Mouse (Mus musculus) layer of hippocampus, postnatal 10 days (tissue): ENCODE results near the gene Calml4. TPM values are rescaled to one million over a fixed set of nuclear protein-coding genes. Genes with fewer than 3 reads are reported as not detected.
"Not testable (repeated sequence)": the region's sequence is repeated elsewhere in the genome, so short reads cannot be mapped to it uniquely, and the experiment has no call there.

Experiments used
- DNase-seq, 2 experiments: peaks; one replicate each; pipeline ENCODE4 v3.0.0; 2021; ENCODE audit warnings: low spot score in 2 of 2
- total RNA-seq, 2 experiments: library from RNA; stranded (reverse); gene quantifications; 2 replicates each; pipeline ENCODE4 v1.2.3; 2021

Gene Calml4
- total RNA-seq, 2 experiments from 2014 or later = 3.0 to 6.8 TPM

GRCm38 (mm10) chr9:62834906-62835305 is 23.0 kb upstream of the Calml4 start:
- no peak for DNase-seq

- DNase-seq = no peak
Measured at GRCm38 (mm10) chr9:62835705-62836446, 22.0 kb upstream of the Calml4 start.

- DNase-seq = no peak
Measured at GRCm38 (mm10) chr9:62837611-62838010, 20.3 kb upstream of the Calml4 start.

DNA sequence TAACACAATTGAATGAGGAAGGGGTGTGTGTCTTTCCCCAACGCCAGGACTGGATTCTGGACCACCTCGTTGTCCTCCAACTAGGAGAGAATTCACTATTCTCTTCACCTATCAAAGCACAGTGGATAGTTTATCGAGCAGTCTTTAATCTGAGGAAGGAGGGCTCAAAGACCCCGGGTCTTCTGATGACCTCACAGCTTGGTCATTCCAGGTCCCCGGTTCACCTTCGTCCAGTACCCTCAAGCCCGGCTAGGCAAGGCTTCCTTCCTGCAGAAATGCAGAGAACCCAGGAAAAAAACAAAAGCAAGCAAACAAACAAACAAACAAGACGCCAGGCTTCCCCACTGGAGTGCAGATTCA is 19.8 kb upstream of the Calml4 start:
- no peak for DNase-seq

GRCm38 (mm10) chr9:62838506-62839171 is 19.2 kb upstream of the Calml4 start, which contains the start of gene Cln6:
Gene Cln6, plus strand, starts transcription at chr9:62838785.
- DNase-seq = peak; percentile 57 to 70

- no peak for DNase-seq
Measured at GRCm38 (mm10) chr9:62839172-62839770, 18.6 kb upstream of the Calml4 start.

GRCm38 (mm10) chr9:62843356-62844024 is 14.4 kb upstream of the Calml4 start:
- DNase-seq = no peak

- DNase-seq = no peak
Measured at GRCm38 (mm10) chr9:62844461-62844860, 13.4 kb upstream of the Calml4 start.

- peak; percentile 94 to 96 for DNase-seq
Measured at GRCm38 (mm10) chr9:62847694-62848093, 10.2 kb upstream of the Calml4 start.

DNA sequence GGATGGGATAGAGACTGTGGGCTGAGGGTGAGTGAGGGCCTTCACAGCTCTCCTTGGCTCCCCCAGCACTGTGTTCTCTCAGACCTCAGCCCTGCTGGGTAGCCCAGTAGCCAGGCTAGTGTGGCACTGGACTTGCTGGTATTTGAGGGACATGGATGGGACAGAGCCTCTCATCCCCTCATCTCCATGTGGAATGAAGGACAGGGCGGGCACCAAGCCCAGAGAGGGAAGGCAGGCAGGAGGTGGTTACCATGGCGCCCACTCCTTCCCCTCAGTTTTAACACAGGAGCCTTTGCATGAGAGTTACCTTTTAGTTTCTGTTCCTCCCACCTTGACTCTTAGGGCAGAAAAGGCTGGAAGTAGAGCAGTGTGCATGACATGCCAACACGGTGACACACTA is 9.2 kb upstream of the Calml4 start:
- peak in 1 of 2 experiments; percentile 19 for DNase-seq

GRCm38 (mm10) chr9:62851571-62851970 is 6.3 kb upstream of the Calml4 start:
- no peak for DNase-seq

GRCm38 (mm10) chr9:62854483-62854882 is 3.4 kb upstream of the Calml4 start:
- DNase-seq = no peak

DNA sequence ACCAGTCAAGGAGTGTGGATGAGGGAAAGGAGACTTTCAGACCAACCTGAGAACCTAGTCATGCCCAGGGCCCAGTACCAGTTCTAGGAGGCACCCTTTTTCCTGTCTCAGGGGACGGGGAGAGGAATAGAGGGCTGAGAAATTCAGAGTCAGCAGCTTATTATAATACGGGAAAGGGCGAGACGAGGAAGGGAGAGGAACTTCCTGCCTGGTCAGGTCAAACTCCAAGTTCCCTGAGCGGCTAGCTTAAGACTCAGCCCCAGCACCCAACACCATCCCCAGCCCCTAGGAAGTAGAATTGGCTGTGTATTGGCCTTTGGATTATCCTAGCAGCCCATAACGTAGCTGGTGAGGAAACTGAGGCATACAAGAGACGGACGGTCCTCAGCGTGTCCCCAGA is 664 bp upstream of the Calml4 start:
- DNase-seq = no peak

DNA sequence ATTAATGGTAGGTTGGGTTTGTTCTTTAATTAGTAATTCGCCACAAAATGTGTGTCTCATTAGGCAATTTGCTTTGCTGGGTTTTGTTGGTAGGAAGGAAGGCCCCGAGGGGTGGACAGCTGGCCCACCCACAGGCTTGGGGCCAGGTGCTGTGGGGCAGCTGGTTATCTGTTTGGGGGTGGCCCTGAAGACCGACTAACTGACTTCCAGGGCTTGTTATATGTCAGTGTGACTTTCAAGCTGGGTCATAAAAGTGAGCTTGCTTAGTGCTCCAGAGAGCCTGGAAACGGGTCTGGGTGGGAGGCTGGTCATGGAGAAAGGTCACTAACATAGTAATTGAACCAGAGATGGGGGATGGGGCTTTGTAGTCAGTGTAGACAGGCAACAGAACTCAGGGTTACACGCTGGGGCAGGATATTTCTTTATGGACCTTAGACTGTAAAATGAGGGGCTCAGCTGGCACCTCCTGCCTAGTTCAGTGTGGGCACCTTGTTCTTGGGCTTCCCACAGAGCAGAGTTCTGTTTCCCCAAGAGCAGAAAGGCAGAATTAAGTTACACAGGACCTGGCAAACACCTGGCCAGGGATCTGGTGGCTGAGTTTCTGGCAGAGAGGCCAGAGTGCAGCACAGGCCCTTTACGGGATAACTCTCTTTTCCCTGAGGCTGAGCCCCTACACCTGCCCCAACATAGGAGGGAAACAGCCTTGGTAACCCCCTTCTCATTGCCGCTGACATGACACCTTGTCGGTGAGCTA is 563 bp downstream of the Calml4 start:
- no peak for DNase-seq

DNA sequence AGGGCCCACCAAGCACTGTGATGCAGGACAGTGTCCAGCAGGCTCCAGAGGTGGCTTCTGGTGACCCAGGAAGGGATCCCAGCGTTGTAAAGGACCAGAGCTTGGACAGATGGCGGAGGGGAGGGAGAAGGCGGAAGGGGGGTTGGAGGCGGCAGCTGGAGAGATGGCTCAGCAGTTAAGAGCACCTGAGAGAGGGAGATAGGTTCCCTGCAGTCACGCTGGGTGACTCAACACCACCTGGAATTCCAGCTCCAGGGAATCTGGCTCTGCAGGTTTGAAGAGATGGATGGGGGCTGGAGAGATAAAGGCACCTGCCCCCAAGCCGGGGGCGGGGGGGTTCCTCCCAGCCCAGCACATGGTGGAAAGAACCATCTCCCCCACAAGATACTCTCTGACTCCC is 2.2 kb downstream of the Calml4 start:
- not testable (repeated sequence) for DNase-seq

GRCm38 (mm10) chr9:62860866-62861265 is 3.0 kb downstream of the Calml4 start:
- no peak for DNase-seq

DNA sequence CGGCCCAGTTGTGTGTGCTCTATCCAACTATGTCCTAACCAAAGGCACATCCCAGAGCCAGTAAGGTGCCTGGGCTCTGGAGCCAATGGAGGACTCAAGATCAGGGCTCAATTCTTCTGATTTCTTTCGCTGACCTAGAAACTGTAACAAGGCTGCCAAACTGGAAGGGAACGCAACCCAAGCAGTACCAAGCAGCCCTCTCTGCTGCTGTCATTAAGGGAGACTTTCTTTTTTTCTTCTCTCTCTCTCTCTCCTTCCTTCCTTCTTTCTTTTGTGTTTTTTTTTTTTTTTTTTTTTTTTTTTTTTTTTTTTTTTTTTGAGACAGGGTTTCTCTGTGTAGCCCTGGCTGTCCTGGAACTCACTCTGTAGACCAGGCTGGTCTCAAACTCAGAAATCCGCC is 11.4 kb downstream of the Calml4 start:
- not testable (repeated sequence) for DNase-seq

DNA sequence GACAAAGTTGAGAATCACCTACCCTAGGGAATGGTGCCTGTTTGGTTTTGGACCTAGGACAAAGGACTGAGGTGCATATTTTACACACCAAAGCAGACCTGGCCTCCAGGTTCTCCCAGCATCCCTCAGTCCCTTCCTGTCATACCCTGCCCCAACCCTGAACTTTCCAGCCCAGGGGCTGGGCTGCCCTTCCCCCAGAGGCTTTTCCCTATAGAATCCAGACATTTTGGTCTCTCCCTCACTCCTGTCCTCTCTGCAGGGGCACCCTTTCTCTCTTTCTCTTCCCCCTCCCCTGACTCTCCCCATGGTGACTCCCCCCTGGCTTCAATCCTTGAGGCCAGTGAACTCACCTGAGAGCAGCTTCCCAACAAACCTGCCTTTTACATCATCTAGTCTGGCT is 12.8 kb downstream of the Calml4 start:
- no peak for DNase-seq

GRCm38 (mm10) chr9:62876966-62877616 is 19.2 kb downstream of the Calml4 start:
- DNase-seq = no peak

DNA sequence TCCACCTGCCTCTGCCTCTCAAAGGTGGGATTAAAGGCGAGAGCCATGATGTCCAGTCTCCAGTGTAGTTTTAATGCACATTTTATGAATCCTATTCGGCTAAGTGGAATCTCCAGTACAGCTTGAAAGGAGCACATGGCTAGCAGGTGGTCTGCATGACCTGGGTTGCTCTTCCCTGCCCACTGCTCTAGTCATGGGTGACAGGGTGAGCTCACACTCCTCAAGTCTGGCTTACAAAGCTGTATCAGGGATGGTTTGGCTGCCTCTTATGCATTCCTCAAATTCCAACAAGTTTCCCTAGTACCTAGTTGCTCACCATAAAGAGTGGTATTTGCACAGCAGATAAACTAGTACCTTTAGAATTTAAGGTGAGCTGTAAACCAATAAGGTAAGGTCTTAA is 19.9 kb downstream of the Calml4 start:
- no peak for DNase-seq

- DNase-seq = no peak
Measured at GRCm38 (mm10) chr9:62881871-62882270, 24.0 kb downstream of the Calml4 start.
